20 mouse cellular contexts compared by ENCODE assay signal in genomic region chrX:47971366-47972128, GRCm38 (mm10). TPM values are rescaled to one million over a fixed set of nuclear protein-coding genes. Genes with fewer than 3 reads are reported as not detected.
DNase-seq lines count a peak whose midpoint lies in the region; ATAC-seq and TF ChIP-seq lines count a peak whose summit lies in the region.
"Had no signal": no experiment of that assay in that cellular context is flagged by ENCODE, and none has a peak within 500 bp of the region (broad histone marks: within the 10 kb centered on the region; RNA-seq: fewer than 3 reads in every experiment).

No protein-coding gene starts in this region.

- H3K9ac ChIP-seq in midbrain, embryonic 15.5 days = no peak overlapping the region
- no peak overlapping the region for H3K9ac ChIP-seq in midbrain, embryonic 14.5 days (replicated peaks; ENCODE audit: low read length)
- H3K9ac ChIP-seq in kidney, embryonic 16.5 days (replicated peaks; ENCODE audit: low read length) = no peak overlapping the region
- H3K9ac ChIP-seq: heart, embryonic 13.5 days; hindbrain, embryonic 14.5 days; limb, embryonic 13.5 days; liver, embryonic 14.5 days; stomach, embryonic 15.5 days had no signal

- no peak overlapping the region for H3K4me2 ChIP-seq in midbrain, embryonic 15.5 days
- H3K4me2 ChIP-seq in midbrain, embryonic 14.5 days (ENCODE audit: low read length) = no peak overlapping the region
- no peak overlapping the region for H3K4me2 ChIP-seq in kidney, embryonic 16.5 days (replicated peaks; ENCODE audit: low read depth, low read length)
- H3K4me2 ChIP-seq: heart, embryonic 13.5 days; hindbrain, embryonic 14.5 days; limb, embryonic 13.5 days; stomach, embryonic 15.5 days had no signal

- no peak for DNase-seq in midbrain, embryonic 14.5 days
- DNase-seq in brain, embryonic 14.5 days (ENCODE audit: low read depth) = peak; percentile 37
- no peak for DNase-seq in thymus, adult 18-20 months
- DNase-seq in right cerebral cortex, adult 18-20 months = no peak
- DNase-seq: adrenal gland, postnatal 25 days; cerebellum, adult 8-10 months; right cerebral cortex, postnatal 14 days; thymus, postnatal 25 days had no signal

- TF ChIP-seq POLR2A in brain, embryonic 14.5 days (IDR thresholded peaks at IDR 0.05; ENCODE audit: borderline replicate concordance, extremely low read depth, insufficient read depth, insufficient read length, poor library complexity, severe bottlenecking) = no peak
- TF ChIP-seq POLR2A in small intestine, adult 2 months (IDR thresholded peaks at IDR 0.05; ENCODE audit: low read depth, low read length) = no peak

- H3K27me3 ChIP-seq in midbrain, embryonic 15.5 days (replicated peaks) = no peaks in the 10 kb centered on the region
- no peaks in the 10 kb centered on the region for H3K27me3 ChIP-seq in midbrain, embryonic 14.5 days (ENCODE audit: control insufficient read depth, insufficient read depth, low read length)
- H3K27me3 ChIP-seq in kidney, embryonic 16.5 days (ENCODE audit: insufficient read depth, low read length) = no peaks in the 10 kb centered on the region
- H3K27me3 ChIP-seq in small intestine, adult 2 months (ENCODE audit: control insufficient read depth, insufficient read depth, low read length) = no peaks in the 10 kb centered on the region
- H3K27me3 ChIP-seq: heart, embryonic 13.5 days; limb, embryonic 13.5 days; stomach, embryonic 15.5 days had no signal

- peak; percentile 39; the same call in 1 of the 2 replicates for ATAC-seq in midbrain, embryonic 15.5 days (replicated peaks)
- ATAC-seq in midbrain, embryonic 14.5 days (ENCODE audit: low FRiP score, low TSS enrichment) = no peak
- peak; percentile 60 for ATAC-seq in kidney, embryonic 16.5 days (ENCODE audit: low FRiP score, low TSS enrichment)

- no peaks in the 10 kb centered on the region for H3K36me3 ChIP-seq in midbrain, embryonic 15.5 days (replicated peaks)
- H3K36me3 ChIP-seq in midbrain, embryonic 14.5 days (ENCODE audit: control insufficient read depth, insufficient read depth, low read length) = no peaks in the 10 kb centered on the region
- no peaks in the 10 kb centered on the region for H3K36me3 ChIP-seq in kidney, embryonic 16.5 days (ENCODE audit: insufficient read depth, low read length)
- no peaks in the 10 kb centered on the region for H3K36me3 ChIP-seq in small intestine, adult 2 months (ENCODE audit: control insufficient read depth, insufficient read depth, low read length)
- H3K36me3 ChIP-seq: embryonic facial prominence, embryonic 10.5 days; G1E; heart, embryonic 13.5 days; limb, embryonic 13.5 days; midbrain, embryonic 10.5 days; stomach, embryonic 15.5 days had no signal

- no peaks in the 10 kb centered on the region for H3K4me1 ChIP-seq in midbrain, embryonic 15.5 days
- no peaks in the 10 kb centered on the region for H3K4me1 ChIP-seq in midbrain, embryonic 14.5 days (ENCODE audit: control insufficient read depth, insufficient read depth, low read length)
- H3K4me1 ChIP-seq in kidney, embryonic 16.5 days (ENCODE audit: insufficient read depth, low read length) = 0 out of 2 replicates have a peak, but pooled peaks cover 4% of the 10 kb centered on the region
- no peaks in the 10 kb centered on the region for H3K4me1 ChIP-seq in small intestine, adult 2 months (ENCODE audit: control insufficient read depth, insufficient read depth, insufficient read length, low read length)
- H3K4me1 ChIP-seq: embryonic facial prominence, embryonic 10.5 days; heart, embryonic 13.5 days; limb, embryonic 13.5 days; stomach, embryonic 15.5 days had no signal

- TF ChIP-seq CTCF in brain, embryonic 14.5 days (IDR thresholded peaks at IDR 0.05; ENCODE audit: borderline replicate concordance, extremely low read depth, insufficient read depth, insufficient read length) = no peak
- TF ChIP-seq CTCF in small intestine, adult 2 months (IDR thresholded peaks at IDR 0.05; ENCODE audit: extremely low read depth, insufficient read length, insufficient replicate concordance, low read depth, low read length) = no peak

- H3K9me3 ChIP-seq in midbrain, embryonic 15.5 days = no peaks in the 10 kb centered on the region
- no peaks in the 10 kb centered on the region for H3K9me3 ChIP-seq in midbrain, embryonic 14.5 days (ENCODE audit: control insufficient read depth, low read length)
- no peaks in the 10 kb centered on the region for H3K9me3 ChIP-seq in kidney, embryonic 16.5 days (ENCODE audit: low read length)
- H3K9me3 ChIP-seq: embryonic facial prominence, embryonic 10.5 days; G1E; heart, embryonic 13.5 days; limb, embryonic 13.5 days; midbrain, embryonic 10.5 days; stomach, embryonic 15.5 days had no signal

- no peak overlapping the region for H3K27ac ChIP-seq in midbrain, embryonic 15.5 days
- H3K27ac ChIP-seq in midbrain, embryonic 14.5 days (replicated peaks; ENCODE audit: low read depth, low read length) = no peak overlapping the region
- H3K27ac ChIP-seq in kidney, embryonic 16.5 days (ENCODE audit: low read length) = peak overlapping the region; percentile 75
- peak overlapping the region; percentile 51; the same call in 1 of the 2 replicates for H3K27ac ChIP-seq in small intestine, adult 2 months (ENCODE audit: insufficient read depth, low read depth, low read length)
- H3K27ac ChIP-seq: embryonic facial prominence, embryonic 10.5 days; heart, embryonic 13.5 days; hindbrain, embryonic 14.5 days; limb, embryonic 13.5 days; liver, embryonic 14.5 days; macrophage; midbrain, embryonic 10.5 days; stomach, embryonic 15.5 days had no signal

- no peak overlapping the region for H3K4me3 ChIP-seq in midbrain, embryonic 15.5 days
- no peak overlapping the region for H3K4me3 ChIP-seq in midbrain, embryonic 14.5 days (replicated peaks; ENCODE audit: low read depth, low read length)
- H3K4me3 ChIP-seq in kidney, embryonic 16.5 days (ENCODE audit: low read length) = no peak overlapping the region
- no peak overlapping the region for H3K4me3 ChIP-seq in small intestine, adult 2 months (ENCODE audit: low read depth, low read length)
- H3K4me3 ChIP-seq: embryonic facial prominence, embryonic 10.5 days; heart, embryonic 13.5 days; limb, embryonic 13.5 days; midbrain, embryonic 10.5 days; stomach, embryonic 15.5 days had no signal

- WGBS in midbrain, embryonic 15.5 days = 50% methylated on average over 10 of the region's 10 CpGs
- 68% methylated on average over 10 of the region's 10 CpGs for WGBS in midbrain, embryonic 14.5 days
- 71% methylated on average over 10 of the region's 10 CpGs for WGBS in kidney, embryonic 16.5 days
- WGBS in small intestine, adult 2 months = 36% methylated on average over 10 of the region's 10 CpGs

RNA-seq across cellular contexts. Expression of gene Ocrl, which starts 59.4 kb away (rescaled TPM):
- polyA plus RNA-seq in midbrain, embryonic 15.5 days (2015; fragmentation: Nextera tagmentation; extraction: Ambion mirVana) = 34.9 and 35.8 TPM in 2 replicates
- polyA plus RNA-seq in midbrain, embryonic 14.5 days (2014; fragmentation: Nextera tagmentation; extraction: Ambion mirVana) = 29.4 and 36.8 TPM in 2 replicates
- 39.4 and 46.6 TPM in 2 replicates for polyA plus RNA-seq in brain, embryonic 14.5 days (2012; rRNA removed)
- polyA plus RNA-seq in kidney, embryonic 16.5 days (2015; fragmentation: Nextera tagmentation; extraction: Ambion mirVana) = 19.7 and 22.2 TPM in 2 replicates
- 1.9 and 2.2 TPM in 2 replicates for polyA plus RNA-seq in small intestine, adult 2 months (2012; rRNA removed)
- polyA plus RNA-seq: G1E had no signal

Comparison
In these comparisons a context has a peak if more than half of its experiments do, and no peak if none do; other contexts are left out.
1. H3K27ac ChIP-seq: peak in kidney, embryonic 16.5 days (single experiment) and small intestine, adult 2 months (single experiment); none in midbrain, embryonic 15.5 days (single experiment) and midbrain, embryonic 14.5 days (single experiment).